8 mouse cellular contexts compared by ENCODE assay signal in the genomic region with DNA sequence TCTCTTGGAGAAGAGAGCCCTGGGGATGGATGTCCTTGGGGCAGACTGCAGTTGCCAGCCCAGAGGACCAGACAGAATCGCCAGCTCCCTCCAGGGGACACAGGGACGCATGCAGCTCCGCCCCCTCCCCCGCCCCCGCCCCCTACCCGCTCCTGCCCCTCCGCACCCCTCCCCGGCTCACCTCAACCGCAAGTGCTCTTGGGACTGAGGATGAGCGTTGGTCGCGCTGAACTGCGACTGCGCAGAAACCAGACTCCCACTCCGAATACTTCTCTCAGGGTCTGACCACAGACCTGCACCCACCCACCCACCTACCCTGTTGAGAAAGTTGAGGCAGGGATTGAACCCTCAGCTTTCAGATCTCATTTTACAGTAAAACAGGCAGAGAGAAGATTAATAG. TPM values are rescaled to one million over a fixed set of nuclear protein-coding genes. Genes with fewer than 3 reads are reported as not detected.
DNase-seq lines count a peak whose midpoint lies in the region; ATAC-seq and TF ChIP-seq lines count a peak whose summit lies in the region.

A gene (plus strand): TSS at position 229 of the 400 bp plus-strand sequence.

- no peak for TF ChIP-seq EP300 in ES-Bruce4 (IDR thresholded peaks at IDR 0.05; ENCODE audit: insufficient read depth, low read depth, low read length)

- peak within 1 kb of the TSS; percentile 23; the same call in 1 of the 2 replicates for H3K4me3 ChIP-seq in heart, embryonic 11.5 days (ENCODE audit: low read depth, low read length)
- peak within 1 kb of the TSS; percentile 51 for H3K4me3 ChIP-seq in ES-Bruce4 (ENCODE audit: low read depth, low read length)
- peak within 1 kb of the TSS; percentile 13; the same call in 1 of the 2 replicates for H3K4me3 ChIP-seq in forebrain, embryonic 16.5 days (replicated peaks; ENCODE audit: low read length)
- peak within 1 kb of the TSS; percentile 8; the same call in 1 of the 2 replicates for H3K4me3 ChIP-seq in midbrain, embryonic 11.5 days (ENCODE audit: low read depth, low read length)

- H3K27ac ChIP-seq in heart, embryonic 11.5 days (ENCODE audit: low read depth, low read length), result no peak within 1 kb of the TSS
- H3K27ac ChIP-seq in ES-Bruce4 (ENCODE audit: insufficient read depth, low read length), result 0 out of 2 replicates have a peak within 1 kb of the TSS, but pooled peaks have one; percentile 42
- no peak within 1 kb of the TSS for H3K27ac ChIP-seq in forebrain, embryonic 16.5 days (ENCODE audit: low read length)
- no peak within 1 kb of the TSS for H3K27ac ChIP-seq in midbrain, embryonic 11.5 days (ENCODE audit: low read depth, low read length)

- H3K36me3 ChIP-seq in heart, embryonic 11.5 days (ENCODE audit: control insufficient read depth, insufficient read depth, low read length), result no peaks in the 10 kb centered on the region
- no peaks in the 10 kb centered on the region for H3K36me3 ChIP-seq in ES-Bruce4 (ENCODE audit: control insufficient read depth, insufficient read depth, low read length, poor library complexity, severe bottlenecking)
- H3K36me3 ChIP-seq in forebrain, embryonic 16.5 days (ENCODE audit: control insufficient read depth, insufficient read depth), result no peaks in the 10 kb centered on the region
- H3K36me3 ChIP-seq in midbrain, embryonic 11.5 days (ENCODE audit: control insufficient read depth, insufficient read depth, low read length), result no peaks in the 10 kb centered on the region

- TF ChIP-seq POLR2A in ES-Bruce4 (IDR thresholded peaks at IDR 0.05; ENCODE audit: insufficient read depth, low read length), result peak; percentile 61

- 0 out of 2 replicates have a peak within 1 kb of the TSS, but pooled peaks have one; percentile 28 for H3K9ac ChIP-seq in heart, embryonic 11.5 days (ENCODE audit: low read depth, low read length)
- peak within 1 kb of the TSS; percentile 50 for H3K9ac ChIP-seq in ES-Bruce4 (ENCODE audit: low read depth, poor library complexity, severe bottlenecking)
- H3K9ac ChIP-seq in forebrain, embryonic 16.5 days (replicated peaks; ENCODE audit: low read depth, low read length), result no peak within 1 kb of the TSS
- H3K9ac ChIP-seq in midbrain, embryonic 11.5 days (ENCODE audit: low read length), result 0 out of 2 replicates have a peak within 1 kb of the TSS, but pooled peaks have one; percentile 20

- H3K9me3 ChIP-seq in heart, embryonic 11.5 days (replicated peaks; ENCODE audit: control insufficient read depth, low read length), result no peaks in the 10 kb centered on the region
- no peaks in the 10 kb centered on the region for H3K9me3 ChIP-seq in ES-Bruce4 (replicated peaks; ENCODE audit: control insufficient read depth, insufficient read depth, low read length, poor library complexity, severe bottlenecking)
- H3K9me3 ChIP-seq in forebrain, embryonic 16.5 days (ENCODE audit: control insufficient read depth, low read length), result no peaks in the 10 kb centered on the region
- no peaks in the 10 kb centered on the region for H3K9me3 ChIP-seq in midbrain, embryonic 11.5 days (ENCODE audit: control insufficient read depth, low read length)

- DNase-seq in heart, postnatal 36 days, result no peak
- DNase-seq in midbrain, embryonic 11.5 days (ENCODE audit: low spot score, missing footprints), result no peak
- no peak for DNase-seq in right cerebral cortex, postnatal 36 days (ENCODE audit: low spot score in 2 of 2)
- no peak for DNase-seq in urinary bladder, adult 18-20 months (ENCODE audit: low spot score in 2 of 2)
- DNase-seq in spleen, postnatal 4 days (ENCODE audit: low spot score in 2 of 2), result no peak

- no peaks in the 10 kb centered on the region for H3K27me3 ChIP-seq in heart, embryonic 11.5 days (ENCODE audit: control insufficient read depth, insufficient read depth, low read length)
- no peaks in the 10 kb centered on the region for H3K27me3 ChIP-seq in ES-Bruce4 (ENCODE audit: control insufficient read depth, insufficient read depth, low read length, poor library complexity, severe bottlenecking)
- no peaks in the 10 kb centered on the region for H3K27me3 ChIP-seq in forebrain, embryonic 16.5 days (replicated peaks; ENCODE audit: control insufficient read depth, insufficient read depth, low read length)
- no peaks in the 10 kb centered on the region for H3K27me3 ChIP-seq in midbrain, embryonic 11.5 days (ENCODE audit: control insufficient read depth, insufficient read depth, low read length)

- TF ChIP-seq CTCF in ES-Bruce4 (IDR thresholded peaks at IDR 0.05; ENCODE audit: low read depth, low read length), result no peak

- 4% methylated on average over 14 of the region's 15 CpGs for WGBS in heart, embryonic 11.5 days (ENCODE audit: insufficient replicate concordance)
- WGBS in forebrain, embryonic 16.5 days, result 2% methylated on average over 11 of the region's 15 CpGs
- WGBS in midbrain, embryonic 11.5 days, result 4% methylated on average over 15 of the region's 15 CpGs

- ATAC-seq in heart, embryonic 11.5 days (replicated peaks; ENCODE audit: insufficient number of reproducible peaks, low FRiP score, low TSS enrichment), result 0 out of 2 replicates have a peak, but pooled peaks have one; percentile 25
- no peak for ATAC-seq in forebrain, embryonic 16.5 days
- peak; percentile 63 for ATAC-seq in midbrain, embryonic 11.5 days (ENCODE audit: low FRiP score)

- peaks cover 18% of the 10 kb centered on the region for H3K4me1 ChIP-seq in heart, embryonic 11.5 days (ENCODE audit: control insufficient read depth, insufficient read depth, low read length)
- peaks cover 2% of the 10 kb centered on the region for H3K4me1 ChIP-seq in ES-Bruce4 (ENCODE audit: control insufficient read depth, insufficient read depth, low read length)
- peaks cover 6% of the 10 kb centered on the region for H3K4me1 ChIP-seq in forebrain, embryonic 16.5 days (replicated peaks; ENCODE audit: control insufficient read depth, insufficient read depth, low read length)
- H3K4me1 ChIP-seq in midbrain, embryonic 11.5 days (ENCODE audit: control insufficient read depth, insufficient read depth, low read length), result peaks cover 8% of the 10 kb centered on the region

- peak within 1 kb of the TSS; percentile 56 for H3K4me2 ChIP-seq in heart, embryonic 11.5 days
- peak within 1 kb of the TSS; percentile 40 for H3K4me2 ChIP-seq in forebrain, embryonic 16.5 days (ENCODE audit: low read length)
- peak within 1 kb of the TSS; percentile 42 for H3K4me2 ChIP-seq in midbrain, embryonic 11.5 days

- intact Hi-C loops in heart, postnatal 36 days (cut with DNase I), result no loop called here

RNA-seq across cellular contexts. Expression of the gene that starts here (rescaled TPM):
- 0.79 and 1.3 TPM in 2 replicates for polyA plus RNA-seq in heart, embryonic 11.5 days (2014; fragmentation: Nextera tagmentation; extraction: Ambion mirVana)
- total RNA-seq in heart, postnatal 36 days (2021), result under 1 TPM; 0.11 TPM
- polyA plus RNA-seq in ES-Bruce4 (2011; ENCODE audit: insufficient read depth, insufficient read length, low read depth, missing spikeins), result 2.2 TPM in 2 replicates
- 2.6 and 2.7 TPM in 2 replicates for polyA plus RNA-seq in forebrain, embryonic 16.5 days (2015; fragmentation: Nextera tagmentation; extraction: Ambion mirVana)
- polyA plus RNA-seq in midbrain, embryonic 11.5 days (2014; fragmentation: Nextera tagmentation; extraction: Ambion mirVana), result 1.1 and 1.6 TPM in 2 replicates
